Mouse (Mus musculus): ENCODE results near the gene Slc9b1.

The Slc9b1 gene

GRCm38 (mm10) chr3:135347739-135348264 lies at the start of gene Slc9b1:
TSS of gene Slc9b1 (plus strand) at chr3:135348029.
- Histone ChIP-seq H3K27me3 (ENCODE audit: insufficient read depth, low read length) (no peaks in the 10 kb centered on the region), H3K9me3 (ENCODE audit: low read length) (no peaks in the 10 kb centered on the region), H3K4me3 (replicated peaks; ENCODE audit: low read length) (peak within 1 kb of the TSS; percentile 82), H3K36me3 (ENCODE audit: insufficient read depth, low read length) (peaks cover 27% of the 10 kb centered on the region), H3K4me1 (replicated peaks; ENCODE audit: low read depth, low read length) (peaks cover 25% of the 10 kb centered on the region)
- no peak for TF ChIP-seq NANOG (IDR thresholded peaks at IDR 0.05; ENCODE audit: borderline replicate concordance, low read length)
- TF ChIP-seq CTCF (conservative IDR thresholded peaks at IDR 0.05; ENCODE audit: low read length) = no peak
- TF ChIP-seq POU5F1 (IDR thresholded peaks at IDR 0.05; ENCODE audit: borderline replicate concordance, low read length) = no peak

DNA sequence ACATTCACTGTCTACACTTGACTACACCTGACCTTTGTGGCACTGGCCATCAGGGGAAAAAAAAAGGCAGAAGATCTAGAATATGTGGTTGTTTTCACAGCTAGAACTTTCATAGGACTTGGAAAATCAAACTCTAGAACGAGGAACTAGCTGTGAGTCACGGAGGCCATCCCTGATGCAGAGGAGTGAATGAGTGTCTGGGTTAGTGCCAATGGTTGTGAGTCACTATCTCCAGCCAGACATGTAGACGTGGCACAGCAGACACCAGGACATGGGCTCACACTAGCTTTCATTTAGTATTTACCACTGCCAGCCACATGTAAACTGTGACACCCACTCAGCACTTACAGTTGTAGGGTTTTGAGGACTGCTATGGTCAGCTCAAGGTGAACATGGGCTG lies 49.3 kb upstream of the Slc9b1 start:
- no peak for TF ChIP-seq CTCF (conservative IDR thresholded peaks at IDR 0.05; ENCODE audit: low read length)
- no peak for TF ChIP-seq POU5F1 (IDR thresholded peaks at IDR 0.05; ENCODE audit: borderline replicate concordance, low read length)
- TF ChIP-seq NANOG (IDR thresholded peaks at IDR 0.05; ENCODE audit: borderline replicate concordance, low read length) = no peak
- no peak overlapping the region for H3K4me3 ChIP-seq (replicated peaks; ENCODE audit: low read length)
- H3K36me3 ChIP-seq (ENCODE audit: insufficient read depth, low read length) = no peaks in the 10 kb centered on the region

GRCm38 (mm10) chr3:135300081-135300480 lies 47.7 kb upstream of the Slc9b1 start:
- Histone ChIP-seq H3K4me1 (replicated peaks; ENCODE audit: low read depth, low read length) (peaks cover 3% of the 10 kb centered on the region; the same call in 1 of the 2 replicates), H3K36me3 (ENCODE audit: insufficient read depth, low read length) (no peaks in the 10 kb centered on the region), H3K4me3 (replicated peaks; ENCODE audit: low read length) (no peak overlapping the region), H3K9me3 (ENCODE audit: low read length) (no peaks in the 10 kb centered on the region), H3K27me3 (ENCODE audit: insufficient read depth, low read length) (no peaks in the 10 kb centered on the region)
- no peak for TF ChIP-seq NANOG (IDR thresholded peaks at IDR 0.05; ENCODE audit: borderline replicate concordance, low read length)
- TF ChIP-seq POU5F1 (IDR thresholded peaks at IDR 0.05; ENCODE audit: borderline replicate concordance, low read length) = no peak
- TF ChIP-seq CTCF (conservative IDR thresholded peaks at IDR 0.05; ENCODE audit: low read length) = no peak

More for the DNA sequence above, 49.3 kb upstream of the Slc9b1 start:
- Histone ChIP-seq H3K9me3 (ENCODE audit: low read length) (no peaks in the 10 kb centered on the region), H3K4me1 (replicated peaks; ENCODE audit: low read depth, low read length) (no peaks in the 10 kb centered on the region), H3K27me3 (ENCODE audit: insufficient read depth, low read length) (no peaks in the 10 kb centered on the region)

- no peak overlapping the region for H3K4me3 ChIP-seq (replicated peaks; ENCODE audit: low read length)
- H3K36me3 ChIP-seq (ENCODE audit: insufficient read depth, low read length) = no peaks in the 10 kb centered on the region
- peaks cover 22% of the 10 kb centered on the region for H3K27me3 ChIP-seq (ENCODE audit: insufficient read depth, low read length)
- TF ChIP-seq CTCF (conservative IDR thresholded peaks at IDR 0.05; ENCODE audit: low read length) (no peak), NANOG (IDR thresholded peaks at IDR 0.05; ENCODE audit: borderline replicate concordance, low read length) (no peak), POU5F1 (IDR thresholded peaks at IDR 0.05; ENCODE audit: borderline replicate concordance, low read length) (no peak)
- H3K9me3 ChIP-seq (ENCODE audit: low read length) = no peaks in the 10 kb centered on the region
- peaks cover 18% of the 10 kb centered on the region for H3K4me1 ChIP-seq (replicated peaks; ENCODE audit: low read depth, low read length)
These were observed 43.8 kb upstream of the Slc9b1 start for GRCm38 (mm10) chr3:135304060-135304459.

- H3K4me1 ChIP-seq (replicated peaks; ENCODE audit: low read depth, low read length) = peaks cover 18% of the 10 kb centered on the region
- TF ChIP-seq NANOG (IDR thresholded peaks at IDR 0.05; ENCODE audit: borderline replicate concordance, low read length) (no peak), CTCF (conservative IDR thresholded peaks at IDR 0.05; ENCODE audit: low read length) (no peak), POU5F1 (IDR thresholded peaks at IDR 0.05; ENCODE audit: borderline replicate concordance, low read length) (no peak)
- H3K4me3 ChIP-seq (replicated peaks; ENCODE audit: low read length) = no peak overlapping the region
- no peaks in the 10 kb centered on the region for H3K36me3 ChIP-seq (ENCODE audit: insufficient read depth, low read length)
- no peaks in the 10 kb centered on the region for H3K9me3 ChIP-seq (ENCODE audit: low read length)
- H3K27me3 ChIP-seq (ENCODE audit: insufficient read depth, low read length) = peaks cover 25% of the 10 kb centered on the region
These were observed 43.3 kb upstream of the Slc9b1 start for GRCm38 (mm10) chr3:135304566-135304965.

DNA sequence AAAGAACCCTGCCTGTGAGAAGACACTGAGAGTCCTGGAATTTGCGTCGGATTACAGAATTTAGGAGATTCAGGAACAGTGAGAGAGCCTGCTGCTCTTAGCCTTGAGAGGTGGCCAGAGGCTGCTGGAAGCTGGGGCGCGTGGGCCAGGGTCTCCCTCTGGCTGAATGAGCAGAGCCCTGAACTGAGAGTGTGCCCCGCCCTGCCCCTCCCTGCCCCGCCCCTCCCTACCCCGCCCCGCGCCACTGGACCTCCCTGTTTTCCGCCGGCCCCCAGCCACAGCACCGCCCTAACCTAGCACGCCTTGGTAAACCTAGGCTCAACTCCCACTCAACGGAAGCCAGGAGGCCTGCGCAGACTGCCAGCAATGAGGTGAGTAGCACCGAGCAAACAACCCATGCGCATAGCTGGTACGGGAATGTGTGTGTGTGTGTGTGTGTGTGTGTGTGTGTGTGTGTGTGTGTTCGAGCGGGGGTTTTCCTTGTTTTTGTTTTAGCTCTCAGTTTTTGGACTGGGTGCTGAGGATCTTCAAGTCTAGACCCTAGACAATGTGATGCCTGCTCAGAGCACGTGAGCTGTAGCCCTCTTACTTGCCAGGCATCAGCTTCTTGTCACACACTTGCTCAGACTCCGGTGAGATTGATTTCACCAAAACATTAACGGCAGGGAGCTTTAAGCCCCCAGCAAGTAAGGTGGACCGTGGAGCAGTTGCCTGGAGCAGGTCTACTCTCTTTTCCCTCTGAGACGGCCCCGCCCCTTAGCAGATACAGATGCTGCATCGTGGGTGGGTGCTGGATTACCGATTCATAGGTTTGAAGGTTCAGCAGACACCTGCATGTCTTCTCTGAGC lies 40.2 kb upstream of the Slc9b1 start, which contains the start of gene Slc9b2:
Slc9b2 (plus strand) TSS at position 290 of the 849 bp plus-strand sequence.
- peaks cover 18% of the 10 kb centered on the region for H3K4me1 ChIP-seq (replicated peaks; ENCODE audit: low read depth, low read length)
- H3K27me3 ChIP-seq (ENCODE audit: insufficient read depth, low read length) = peaks cover 31% of the 10 kb centered on the region
- peak within 1 kb of the TSS; percentile 50 for H3K4me3 ChIP-seq (replicated peaks; ENCODE audit: low read length)
- H3K9me3 ChIP-seq (ENCODE audit: low read length) = no peaks in the 10 kb centered on the region
- TF ChIP-seq CTCF (conservative IDR thresholded peaks at IDR 0.05; ENCODE audit: low read length) (no peak), NANOG (IDR thresholded peaks at IDR 0.05; ENCODE audit: borderline replicate concordance, low read length) (no peak), POU5F1 (IDR thresholded peaks at IDR 0.05; ENCODE audit: borderline replicate concordance, low read length) (no peak)
- H3K36me3 ChIP-seq (ENCODE audit: insufficient read depth, low read length) = no peaks in the 10 kb centered on the region

- Histone ChIP-seq H3K9me3 (ENCODE audit: low read length) (no peaks in the 10 kb centered on the region), H3K4me3 (replicated peaks; ENCODE audit: low read length) (no peak overlapping the region), H3K4me1 (replicated peaks; ENCODE audit: low read depth, low read length) (peaks cover 25% of the 10 kb centered on the region), H3K27me3 (ENCODE audit: insufficient read depth, low read length) (peaks cover 15% of the 10 kb centered on the region), H3K36me3 (ENCODE audit: insufficient read depth, low read length) (no peaks in the 10 kb centered on the region)
- TF ChIP-seq POU5F1 (IDR thresholded peaks at IDR 0.05; ENCODE audit: borderline replicate concordance, low read length) (no peak), NANOG (IDR thresholded peaks at IDR 0.05; ENCODE audit: borderline replicate concordance, low read length) (no peak), CTCF (conservative IDR thresholded peaks at IDR 0.05; ENCODE audit: low read length) (no peak; the same call in 1 of the 2 replicates)
These were observed 34.8 kb upstream of the Slc9b1 start for GRCm38 (mm10) chr3:135312916-135313491.

DNA sequence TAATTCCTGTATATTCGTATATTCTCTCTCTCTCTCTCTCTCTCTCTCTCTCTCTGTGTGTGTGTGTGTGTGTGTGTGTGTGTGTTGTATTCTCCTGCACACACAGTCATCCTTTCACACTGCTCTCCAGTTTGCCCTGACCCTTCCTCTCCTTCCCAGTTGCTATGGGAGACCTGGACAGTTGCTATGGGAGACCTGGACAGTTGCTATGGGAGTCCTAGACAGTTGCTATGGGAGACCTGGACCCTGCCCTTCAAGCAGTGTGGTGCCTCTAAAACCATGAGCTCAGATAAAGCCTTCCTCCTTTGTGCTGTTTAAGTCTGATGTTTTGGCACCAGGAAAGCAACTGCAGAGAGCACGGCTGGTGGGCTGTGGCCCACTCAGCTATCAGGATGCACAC lies 34.1 kb upstream of the Slc9b1 start:
- TF ChIP-seq POU5F1 (IDR thresholded peaks at IDR 0.05; ENCODE audit: borderline replicate concordance, low read length) (no peak), CTCF (conservative IDR thresholded peaks at IDR 0.05; ENCODE audit: low read length) (no peak), NANOG (IDR thresholded peaks at IDR 0.05; ENCODE audit: borderline replicate concordance, low read length) (no peak)
- Histone ChIP-seq H3K9me3 (ENCODE audit: low read length) (no peaks in the 10 kb centered on the region), H3K4me1 (replicated peaks; ENCODE audit: low read depth, low read length) (peaks cover 24% of the 10 kb centered on the region), H3K27me3 (ENCODE audit: insufficient read depth, low read length) (peaks cover 10% of the 10 kb centered on the region), H3K36me3 (ENCODE audit: insufficient read depth, low read length) (no peaks in the 10 kb centered on the region), H3K4me3 (replicated peaks; ENCODE audit: low read length) (no peak overlapping the region)
